Mouse (Mus musculus): Measurements from ENCODE around the gene Efna5.

GRCm38 (mm10) chr17:62687369-62687768 is 193.7 kb downstream of the Efna5 start:
- TF ChIP-seq GATA1 (IDR thresholded peaks at IDR 0.05; ENCODE audit: borderline replicate concordance, low read length) (no peak), FLI1 (IDR thresholded peaks at IDR 0.05; ENCODE audit: low read length) (no peak)
